Mouse (Mus musculus) limb, embryonic 14.5 days (tissue): Measurements from ENCODE around the gene Gabarap. TPM values are rescaled to one million over a fixed set of nuclear protein-coding genes. Genes with fewer than 3 reads are reported as not detected.
A peak's percentile ranks its signal among the peaks of the same experiment; 100 is the strongest.

Experiments used
- ATAC-seq: fragments of 200-750 bp; cut with Nextera tagmentation; 2 replicates; pipeline ENCODE4 v1.8.0; 2017; ENCODE audit warnings: low read depth, moderate number of reproducible peaks, moderate TSS enrichment; ENCODE audit not compliant: low FRiP score
- DNase-seq: peaks from one replicate; pipeline ENCODE4 v3.0.0-alpha.2; 2015; ENCODE audit warnings: low spot score
- H3K27ac ChIP-seq: fragments of 300-500 bp; sonication (generic); replicated peaks from 2 replicates; pipeline ENCODE4 v1.5.1; 2014; ENCODE audit warnings: low read depth, mild to moderate bottlenecking, low read length, moderate library complexity, mixed read lengths
- H3K27me3 ChIP-seq: fragments of 300-500 bp; sonication (generic); 2 replicates; pipeline ENCODE4 v1.6.1; 2014; ENCODE audit warnings: low read length, mixed read lengths; ENCODE audit not compliant: control insufficient read depth, insufficient read depth
- H3K36me3 ChIP-seq: fragments of 300-500 bp; sonication (generic); 2 replicates; pipeline ENCODE4 v1.6.1; 2014; ENCODE audit warnings: mild to moderate bottlenecking, low read length, moderate library complexity, mixed read lengths; ENCODE audit not compliant: control insufficient read depth, insufficient read depth
- H3K4me1 ChIP-seq: fragments of 300-500 bp; sonication (generic); 2 replicates; pipeline ENCODE4 v1.6.1; 2014; ENCODE audit warnings: antibody characterized with exemption, low read length, mixed read lengths; ENCODE audit not compliant: control insufficient read depth, insufficient read depth
- H3K4me2 ChIP-seq: fragments of 300-500 bp; sonication (generic); replicated peaks from 2 replicates; pipeline ENCODE4 v1.6.1; 2014; ENCODE audit warnings: low read depth, mild to moderate bottlenecking, low read length, moderate library complexity; ENCODE audit not compliant: severe bottlenecking
- H3K4me3 ChIP-seq: fragments of 300-500 bp; sonication (generic); replicated peaks from 2 replicates; pipeline ENCODE4 v1.5.1; 2014; ENCODE audit warnings: low read length
- H3K9ac ChIP-seq: fragments of 300-500 bp; sonication (generic); 2 replicates; pipeline ENCODE4 v1.6.1; 2014; ENCODE audit warnings: mild to moderate bottlenecking, low read depth, low read length, moderate library complexity; ENCODE audit not compliant: severe bottlenecking
- H3K9me3 ChIP-seq: fragments of 300-500 bp; sonication (generic); 2 replicates; pipeline ENCODE4 v1.6.1; 2016; ENCODE audit warnings: low read length; ENCODE audit not compliant: control insufficient read depth
- POLR2A ChIP-seq: fragments of 200-500 bp; IDR thresholded peaks from 2 replicates; pipeline ENCODE4 v1.8.0; 2012; ENCODE audit warnings: inconsistent platforms, mild to moderate bottlenecking, moderate library complexity, borderline replicate concordance; ENCODE audit not compliant: insufficient read depth, insufficient read length; ENCODE audit errors: extremely low read depth
- WGBS: fragments of 180-500 bp; shearing (Covaris S2); extraction: QIAGEN DNeasy Blood & Tissue Kit; methylation state at CpG from one replicate; pipeline ENCODE4 v1.1.7; 2014; 5-methylcytosine and 5-hydroxymethylcytosine counted together
- polyA plus RNA-seq, 2 experiments: library from polyadenylated mRNA; depleted of rRNA in 1 of 2; stranded (reverse) in 1 of 2; unstranded in 1 of 2; fragments of >200 nt; fragmentation: Nextera tagmentation in 1 of 2; extraction: Ambion mirVana in 1 of 2; gene quantifications; 2 replicates each; pipeline versions ENCODE4 v1.2.1 to v1.2.3; 2012 to 2014

Gabarap gene
- polyA plus RNA-seq, 2 experiments, result 431 to 574 TPM

DNA sequence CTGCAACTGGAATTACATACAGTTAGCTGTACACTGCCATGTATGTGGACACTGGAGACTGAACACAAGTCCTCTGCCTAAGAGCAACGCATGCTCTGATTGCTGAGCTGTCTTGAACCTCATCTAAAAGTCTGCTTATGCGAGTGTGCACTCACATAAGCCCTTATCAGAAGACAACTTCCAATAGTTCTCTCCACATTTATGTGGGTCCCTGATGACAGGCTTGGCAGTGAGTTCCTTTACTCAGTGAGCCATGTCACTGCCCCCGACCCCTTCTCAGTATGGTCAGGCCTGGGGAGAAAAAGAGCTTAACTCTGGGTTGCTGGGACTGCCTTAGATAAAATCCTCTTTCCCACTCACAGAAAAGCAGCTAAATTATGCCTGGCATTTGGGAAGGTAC is 25.7 kb downstream of the Gabarap start, which contains the start of gene Dlg4:
Gene Dlg4, plus strand, starts transcription at position 274 of the 400 bp plus-strand sequence.
- Histone ChIP-seq H3K4me1 (peaks cover 41% of the 10 kb centered on the region), H3K9me3 (no peaks in the 10 kb centered on the region), H3K4me3 (peak within 1 kb of the TSS; percentile 79), H3K27ac (peak within 1 kb of the TSS; percentile 49), H3K36me3 (peaks cover 22% of the 10 kb centered on the region), H3K27me3 (no peaks in the 10 kb centered on the region), H3K4me2 (peak within 1 kb of the TSS; percentile 89), H3K9ac (peak within 1 kb of the TSS; percentile 88)
- no peak for TF ChIP-seq POLR2A
- 80% methylated on average over 3 of the region's 3 CpGs for WGBS
- no peak for ATAC-seq
- no peak for DNase-seq

DNA sequence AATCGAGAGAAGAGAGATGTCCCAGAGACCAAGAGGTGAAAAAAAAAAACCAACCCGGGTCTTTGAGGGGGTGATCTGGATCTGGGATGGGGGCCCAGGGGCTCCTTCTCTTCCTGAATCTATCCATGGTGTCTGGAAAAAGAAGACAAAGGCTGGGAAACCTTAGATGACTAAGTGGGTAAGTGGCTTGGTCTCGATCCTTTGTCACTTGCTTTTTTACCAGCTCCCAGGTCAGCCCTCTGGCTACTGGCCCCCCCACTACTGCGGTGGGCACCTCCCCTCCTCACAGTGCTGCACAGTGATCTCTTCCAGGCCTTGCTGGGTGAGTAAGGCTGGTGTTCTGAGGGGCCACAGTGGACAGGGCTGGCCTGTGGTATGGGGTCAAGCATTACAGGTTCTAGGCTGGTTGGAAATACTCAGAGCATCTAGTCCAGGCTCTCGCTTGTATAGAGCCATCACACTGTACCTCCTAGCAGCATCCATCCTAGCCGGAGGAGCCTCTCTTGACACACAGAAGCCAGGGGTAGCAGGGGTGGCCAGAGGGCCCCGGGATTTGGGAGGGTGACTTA is 26.3 kb downstream of the Gabarap start:
- H3K9me3 ChIP-seq, result no peaks in the 10 kb centered on the region
- ATAC-seq, result no peak
- WGBS, result 43% methylated on average over 7 of the region's 7 CpGs

DNA sequence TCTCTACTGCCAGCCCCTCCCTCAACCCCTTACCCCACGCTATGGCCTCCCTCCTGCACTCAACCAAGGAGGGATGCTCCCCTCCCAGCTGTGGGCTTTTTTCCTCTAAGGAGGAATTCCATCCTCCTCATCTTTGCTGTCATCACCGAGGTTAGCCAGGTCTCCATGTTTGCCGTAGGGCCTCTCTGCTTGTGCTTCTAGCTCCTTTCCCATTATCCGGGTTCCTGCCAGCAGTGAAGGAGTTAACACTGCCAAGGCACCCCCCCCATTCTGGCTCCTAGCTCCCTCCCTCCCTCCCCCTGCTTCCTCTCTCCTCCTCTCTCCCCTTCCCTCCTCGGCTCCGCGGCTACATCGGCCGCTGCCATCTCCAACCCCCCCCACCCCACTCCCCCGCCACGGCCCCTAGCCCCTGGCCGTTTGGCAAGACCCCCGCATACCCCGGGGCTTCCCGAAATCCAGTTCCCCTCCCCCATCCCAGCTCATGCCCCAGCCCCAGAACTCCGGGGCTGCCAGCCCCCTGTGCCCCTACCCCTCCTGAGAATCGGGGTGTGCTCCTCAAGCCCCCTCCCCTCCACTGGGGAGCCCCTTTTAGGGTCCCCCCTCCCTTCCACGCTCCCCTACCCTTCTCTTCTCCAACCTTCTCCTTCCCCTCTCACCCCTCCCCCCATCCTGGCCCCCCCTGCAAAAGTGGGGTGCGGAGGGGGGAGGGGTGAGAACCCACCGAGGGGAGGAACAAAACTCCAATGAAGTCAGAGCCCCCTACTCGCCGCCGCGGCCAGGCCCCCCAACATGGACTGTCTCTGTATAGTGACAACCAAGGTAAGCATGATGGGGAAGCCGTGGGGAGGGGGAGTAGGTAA is 27.4 kb downstream of the Gabarap start:
- Histone ChIP-seq H3K27me3 (no peaks in the 10 kb centered on the region), H3K36me3 (peaks cover 6% of the 10 kb centered on the region), H3K9me3 (no peaks in the 10 kb centered on the region), H3K4me1 (peaks cover 49% of the 10 kb centered on the region), H3K27ac (peak overlapping the region; percentile 90), H3K4me2 (peak overlapping the region; percentile 89), H3K9ac (peak overlapping the region; percentile 88), H3K4me3 (peak overlapping the region; percentile 79)
- no peak for TF ChIP-seq POLR2A
- 2% methylated on average over 25 of the region's 25 CpGs for WGBS
- peak; percentile 92 for DNase-seq
- ATAC-seq, result no peak

More for the DNA sequence above, 26.3 kb downstream of the Gabarap start:
- peaks cover 16% of the 10 kb centered on the region for H3K36me3 ChIP-seq
- H3K9ac ChIP-seq, result peak overlapping the region; percentile 88; the same call in 1 of the 2 replicates
- DNase-seq, result no peak
- H3K4me2 ChIP-seq, result peak overlapping the region; percentile 89
- peak overlapping the region; percentile 49 for H3K27ac ChIP-seq
- peak overlapping the region; percentile 79 for H3K4me3 ChIP-seq
- TF ChIP-seq POLR2A, result no peak
- H3K4me1 ChIP-seq, result peaks cover 45% of the 10 kb centered on the region
- H3K27me3 ChIP-seq, result no peaks in the 10 kb centered on the region

DNA sequence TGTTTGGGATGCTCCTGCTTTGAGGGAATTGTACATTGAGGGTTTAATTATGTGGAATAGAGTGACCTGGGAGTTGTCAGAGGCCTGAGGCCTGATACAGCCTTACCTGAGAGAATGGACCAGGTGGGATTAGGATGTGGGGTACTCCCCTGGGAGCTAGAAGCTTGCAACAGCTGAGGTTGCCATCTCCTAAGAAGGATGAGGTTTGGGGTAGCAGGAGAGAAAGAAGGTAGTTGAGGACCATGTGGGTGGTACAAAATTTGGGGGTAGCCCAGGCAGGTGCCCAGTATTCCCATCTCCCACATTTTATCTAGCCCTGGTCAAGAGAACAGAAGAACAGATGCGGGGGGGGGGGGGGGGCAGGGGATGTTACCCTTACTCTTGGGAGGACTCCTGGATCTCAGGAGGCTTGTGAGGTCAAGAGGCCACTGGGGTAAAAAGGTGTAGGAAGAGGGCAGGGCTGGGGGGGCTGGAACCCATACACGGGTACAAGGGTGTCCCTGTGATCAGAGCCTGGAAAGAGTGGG is 28.6 kb downstream of the Gabarap start:
- 50% methylated on average over 1 of the region's 2 CpGs for WGBS
- Histone ChIP-seq H3K4me1 (peaks cover 51% of the 10 kb centered on the region), H3K9me3 (no peaks in the 10 kb centered on the region), H3K9ac (peak overlapping the region; percentile 88), H3K4me3 (peak overlapping the region; percentile 79), H3K27me3 (no peaks in the 10 kb centered on the region), H3K27ac (peak overlapping the region; percentile 53), H3K36me3 (no peaks in the 10 kb centered on the region), H3K4me2 (peak overlapping the region; percentile 89)
- no peak for TF ChIP-seq POLR2A
- DNase-seq (no peak), ATAC-seq (no peak)

DNA sequence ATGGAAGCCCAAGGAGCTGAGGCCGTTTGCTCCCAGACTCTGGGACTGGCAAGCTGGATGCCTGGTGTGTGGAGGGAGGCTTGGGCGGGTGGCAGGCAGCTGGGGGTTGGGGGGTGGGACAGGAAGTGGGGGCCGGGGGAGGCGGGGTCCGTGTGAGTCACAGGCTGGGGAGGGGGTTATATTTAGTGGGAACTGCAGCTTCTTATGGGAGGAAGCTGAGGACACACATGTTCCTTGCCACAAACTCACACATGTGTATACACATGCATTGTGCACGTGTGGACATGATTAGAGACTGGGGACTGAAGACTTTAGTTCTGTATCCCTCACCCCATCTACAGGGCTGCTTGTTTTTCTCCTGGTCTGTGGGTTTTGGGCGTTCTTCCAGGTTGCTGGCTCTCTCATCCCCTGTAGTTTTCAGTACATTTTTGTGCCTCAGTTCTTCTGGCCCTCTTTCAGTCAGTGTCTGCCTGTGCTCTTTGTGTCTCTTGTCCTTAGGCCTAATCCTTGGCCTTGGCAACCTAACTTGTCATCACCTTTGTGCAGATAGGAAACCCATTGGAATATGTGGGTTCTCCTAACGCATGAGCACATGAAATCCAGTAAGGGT is 29.2 kb downstream of the Gabarap start:
- Histone ChIP-seq H3K27ac (peak overlapping the region; percentile 53), H3K4me1 (peaks cover 47% of the 10 kb centered on the region), H3K36me3 (no peaks in the 10 kb centered on the region), H3K9ac (peak overlapping the region; percentile 21; the same call in 1 of the 2 replicates), H3K27me3 (no peaks in the 10 kb centered on the region), H3K4me3 (peak overlapping the region; percentile 79), H3K4me2 (peak overlapping the region; percentile 89), H3K9me3 (no peaks in the 10 kb centered on the region)
- no peak for ATAC-seq
- 5% methylated on average over 7 of the region's 8 CpGs for WGBS
- no peak for TF ChIP-seq POLR2A
- no peak for DNase-seq
